Mouse (Mus musculus): ENCODE measurements at regions not wholly inside any gene's neighbourhood (a gene's known extent, or its start where the extent isn't known, plus 50 kb on each side); places are given as distances from the start of the nearest gene placed in this dataset.

DNA sequence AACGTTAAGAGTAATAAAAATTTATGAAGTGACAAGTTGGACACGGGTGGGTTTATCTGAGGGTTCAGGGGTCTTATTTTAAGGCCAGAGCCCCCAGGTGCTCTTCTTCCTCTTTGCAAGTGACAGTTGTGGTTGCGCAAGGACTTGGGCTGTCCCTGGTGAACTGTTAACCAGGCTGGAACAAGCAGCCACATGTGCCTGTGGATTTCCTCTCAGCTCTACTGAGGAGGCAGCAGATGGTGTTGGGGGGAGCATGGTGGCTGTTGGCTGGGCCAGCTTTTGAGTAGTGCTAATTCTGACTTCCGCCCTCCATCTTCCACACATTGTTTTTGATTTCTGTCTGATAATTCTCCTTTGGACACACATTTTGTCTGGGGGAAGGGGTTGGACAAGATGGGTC is 227.9 kb upstream of the Tbc1d5 start:
- no peak for DNase-seq (ENCODE audit: extremely low spot score, low spot score)

DNA sequence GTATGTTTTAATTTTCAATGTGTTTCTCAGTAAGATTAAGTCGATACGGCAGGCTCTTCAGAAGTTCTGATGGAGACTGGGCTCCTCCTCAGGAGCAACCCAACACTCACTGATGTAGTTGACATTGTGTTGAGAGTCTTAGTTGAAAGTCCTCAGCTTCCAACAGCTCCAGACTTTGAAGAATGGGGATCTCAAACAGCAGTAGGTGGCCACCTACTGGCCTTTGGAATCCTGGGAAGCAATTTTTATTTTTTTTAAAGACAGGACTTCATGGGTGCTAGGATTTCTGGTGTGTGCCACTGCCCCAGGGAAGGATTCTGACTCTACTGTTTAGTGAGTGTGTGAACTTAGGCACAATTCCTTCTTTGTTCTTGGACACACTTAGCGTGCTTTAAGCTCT is 225.9 kb upstream of the Tbc1d5 start:
- no peak for DNase-seq (ENCODE audit: extremely low spot score, low spot score)

DNA sequence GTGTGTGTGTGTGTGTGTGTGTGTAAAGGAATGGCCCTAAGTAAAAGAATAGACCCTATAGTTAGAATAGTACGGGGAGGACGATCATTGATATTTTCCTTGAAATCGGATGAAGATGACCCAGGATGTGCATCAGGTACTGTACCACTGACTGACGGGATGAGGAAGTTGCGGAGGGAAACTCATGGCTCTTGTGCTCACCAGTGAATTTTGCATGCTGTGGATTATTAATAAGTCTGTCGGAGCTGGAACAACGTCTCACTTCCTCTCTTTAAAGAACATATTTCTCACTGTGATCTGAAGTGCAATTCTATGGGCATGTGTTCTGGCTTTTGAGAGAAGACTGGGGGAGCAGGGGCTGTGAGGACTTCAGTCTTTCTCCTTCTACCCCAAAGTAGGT is 218.8 kb upstream of the Tbc1d5 start:
- DNase-seq (ENCODE audit: extremely low spot score, low spot score), result no peak

DNA sequence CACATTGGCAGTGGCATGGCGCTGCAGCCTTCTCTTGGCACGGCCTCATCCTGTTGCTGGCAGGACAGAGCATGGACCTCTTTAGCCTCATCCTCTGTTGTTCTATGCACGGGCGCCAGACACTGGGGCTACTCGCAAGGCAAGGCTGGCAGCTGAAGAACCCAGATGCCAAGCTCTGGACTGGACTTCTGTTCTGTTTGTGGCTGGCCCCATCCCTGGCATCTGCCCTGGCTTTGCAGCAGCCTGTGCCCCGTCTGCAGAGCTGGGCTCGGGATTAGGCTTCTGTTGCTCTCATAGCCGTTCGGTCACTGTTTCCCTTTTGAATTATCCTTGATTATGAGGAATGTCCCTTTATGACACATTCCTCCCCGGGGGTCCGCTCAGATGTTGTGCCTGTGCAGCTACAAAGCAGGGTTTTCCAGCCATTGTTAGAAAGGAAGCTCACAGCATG is 214.6 kb upstream of the Tbc1d5 start:
- no peak for DNase-seq (ENCODE audit: extremely low spot score, low spot score)

DNA sequence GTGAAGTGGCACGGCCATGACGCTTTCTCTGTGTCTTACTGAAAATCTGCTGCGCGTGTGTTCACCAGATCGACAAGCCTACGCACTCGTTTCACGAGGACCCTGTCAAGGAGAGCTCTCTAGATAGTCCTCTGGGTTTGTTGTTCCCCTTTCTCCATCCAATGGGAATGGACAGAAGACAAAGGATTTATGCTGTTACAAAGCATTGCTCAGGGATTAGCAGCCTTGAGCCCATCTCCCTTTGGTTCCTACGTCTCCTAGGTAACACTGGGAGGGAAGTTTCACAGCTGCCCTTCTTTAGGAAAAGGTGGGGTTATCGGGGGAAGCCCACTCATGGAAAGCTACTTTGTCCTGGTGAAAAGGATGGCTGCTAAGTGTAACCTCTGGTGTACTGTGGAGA is 212.7 kb upstream of the Tbc1d5 start:
- DNase-seq (ENCODE audit: extremely low spot score, low spot score), result no peak

DNA sequence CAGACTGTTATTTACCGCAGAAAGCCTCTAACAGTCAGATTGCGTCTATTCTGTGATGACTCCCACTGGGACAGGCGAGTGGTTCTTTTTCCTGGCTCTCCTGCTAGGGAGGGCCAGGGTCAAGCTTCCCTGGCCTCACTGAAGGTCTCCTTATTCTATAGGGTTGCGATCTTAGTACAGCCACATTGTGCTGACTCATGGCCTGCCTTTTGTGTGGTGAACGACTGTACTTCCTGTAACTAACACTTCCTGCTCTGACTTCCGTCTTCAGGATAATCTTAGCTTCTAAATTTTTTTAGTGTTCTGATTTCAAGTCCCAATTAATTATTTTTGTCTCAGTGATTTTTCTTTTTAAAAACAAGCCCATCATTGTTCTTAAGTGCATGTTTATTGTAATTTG is 203.4 kb upstream of the Tbc1d5 start:
- no peak for DNase-seq (ENCODE audit: extremely low spot score, low spot score)

DNA sequence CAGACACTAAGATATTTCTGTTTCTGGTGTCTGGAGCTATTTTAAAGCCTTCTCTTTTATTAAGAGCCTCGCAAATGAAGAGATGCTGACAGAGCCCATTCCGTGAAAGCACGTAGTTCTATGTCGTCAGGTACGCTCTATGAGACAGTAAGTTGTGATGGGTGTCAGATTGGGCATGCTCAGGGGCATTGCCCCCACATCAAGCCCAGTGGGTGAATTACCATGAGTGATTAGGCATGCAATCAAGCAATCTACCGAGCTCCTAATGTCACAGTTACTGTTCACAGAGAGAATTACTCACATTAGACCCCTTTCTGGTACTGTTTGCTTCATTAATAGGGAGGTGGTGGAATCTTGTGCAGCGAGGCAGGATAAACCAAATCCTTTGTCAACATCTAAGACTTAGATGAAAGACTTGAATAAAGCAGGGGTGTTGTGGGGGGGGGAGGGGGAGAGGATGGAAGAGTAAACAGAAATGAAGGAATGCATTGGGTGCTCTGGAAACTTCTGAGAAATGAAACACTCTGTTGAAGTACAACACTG is 192.9 kb upstream of the Tbc1d5 start:
- DNase-seq (ENCODE audit: extremely low spot score, low spot score), result no peak

DNA sequence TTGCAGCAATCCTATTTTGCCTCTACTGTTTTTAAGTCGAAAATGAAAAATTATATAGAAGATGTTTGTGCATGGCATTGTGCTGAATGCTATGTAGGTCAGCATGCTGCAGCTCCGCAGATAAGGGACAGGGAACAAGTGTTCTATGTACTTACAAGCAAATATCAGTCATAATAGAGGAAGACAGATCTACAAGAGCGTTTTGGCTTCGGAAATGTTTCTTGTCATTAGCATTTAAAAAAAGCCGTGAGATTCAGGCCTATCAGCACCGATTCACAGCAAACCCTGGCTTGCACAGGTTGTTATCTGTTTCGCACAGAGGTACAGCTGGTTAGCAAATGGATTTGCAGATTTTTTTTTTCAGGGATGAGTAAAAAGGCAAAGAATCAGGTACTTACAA is 191.8 kb upstream of the Tbc1d5 start:
- no peak for DNase-seq (ENCODE audit: extremely low spot score, low spot score)

DNA sequence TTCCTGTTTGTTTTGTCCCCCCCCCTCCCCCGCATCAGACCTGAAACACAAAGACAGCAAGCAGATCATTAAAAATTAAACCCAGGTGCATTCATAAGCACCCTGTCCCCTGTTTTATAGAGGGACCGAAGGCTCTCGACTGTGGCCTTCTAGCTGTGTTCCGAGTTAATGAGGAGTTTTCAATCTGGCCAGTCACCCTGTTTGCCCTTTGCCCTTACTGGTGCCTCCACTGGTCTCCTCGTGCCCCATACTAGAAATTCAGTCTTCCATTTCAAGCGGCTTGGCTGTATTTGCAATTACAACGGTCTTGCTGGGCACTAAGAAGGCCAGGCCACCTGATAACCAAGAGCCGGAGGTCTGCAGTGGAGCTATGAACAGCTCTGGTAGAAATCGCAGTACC is 190.9 kb upstream of the Tbc1d5 start:
- no peak for DNase-seq (ENCODE audit: extremely low spot score, low spot score)

DNA sequence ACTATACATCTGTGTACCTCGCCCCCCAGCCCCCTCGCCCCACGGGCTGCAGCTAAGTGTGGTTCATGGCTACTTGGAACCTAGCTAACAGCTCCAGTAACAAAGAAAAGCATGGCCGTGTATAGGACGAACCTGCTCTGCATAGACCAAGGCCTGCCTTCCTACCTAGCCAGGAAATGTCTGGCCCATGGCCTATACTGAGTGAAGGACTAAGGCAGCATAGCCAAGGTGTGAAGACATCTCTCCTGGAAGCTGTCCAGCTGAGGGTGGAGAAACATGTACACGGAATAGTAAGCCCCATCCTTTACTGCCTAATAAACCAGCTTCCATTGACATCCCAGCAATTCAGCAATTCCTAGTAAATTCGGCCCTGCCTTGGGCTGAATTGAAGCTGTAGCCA is 183.6 kb upstream of the Tbc1d5 start:
- no peak for DNase-seq (ENCODE audit: extremely low spot score, low spot score)

DNA sequence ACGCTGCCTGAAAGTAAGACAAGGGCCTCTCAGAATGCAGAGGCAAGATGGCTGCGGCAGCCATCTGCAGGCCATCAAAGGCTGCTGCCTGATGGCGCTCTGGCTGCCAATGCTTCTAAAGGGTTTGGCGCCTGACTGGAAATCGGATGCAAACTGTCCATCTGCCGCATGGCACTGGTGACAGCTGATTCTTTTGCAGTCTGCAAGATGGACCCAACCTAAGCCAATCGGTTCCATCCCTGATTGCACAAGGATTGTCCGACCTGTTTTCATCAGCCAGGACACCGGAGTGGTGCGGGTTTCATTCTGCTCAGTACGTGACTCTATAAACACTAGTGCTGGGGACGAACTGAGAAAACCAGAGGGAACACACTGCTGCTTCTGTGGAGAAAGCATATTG is 183.1 kb upstream of the Tbc1d5 start:
- DNase-seq (ENCODE audit: extremely low spot score, low spot score), result no peak

DNA sequence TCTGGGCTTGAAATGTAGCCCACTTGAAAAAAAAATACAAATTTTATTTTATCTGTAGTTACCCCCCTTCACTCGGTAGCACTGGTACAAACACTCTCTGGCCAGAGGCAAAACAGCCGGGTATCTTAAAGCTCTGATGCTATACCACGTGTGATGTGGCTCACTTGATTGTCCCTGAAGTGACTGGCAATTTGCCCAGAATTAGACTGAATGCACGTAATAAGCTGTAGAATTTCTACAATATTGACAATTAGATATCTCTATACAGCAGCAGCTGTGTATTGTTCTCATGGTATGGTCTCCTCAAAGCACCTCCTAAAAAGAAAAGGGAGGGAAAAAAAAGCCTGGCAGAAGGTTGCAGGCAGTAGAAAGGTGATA is 179.2 kb upstream of the Tbc1d5 start:
- DNase-seq (ENCODE audit: extremely low spot score, low spot score), result no peak

DNA sequence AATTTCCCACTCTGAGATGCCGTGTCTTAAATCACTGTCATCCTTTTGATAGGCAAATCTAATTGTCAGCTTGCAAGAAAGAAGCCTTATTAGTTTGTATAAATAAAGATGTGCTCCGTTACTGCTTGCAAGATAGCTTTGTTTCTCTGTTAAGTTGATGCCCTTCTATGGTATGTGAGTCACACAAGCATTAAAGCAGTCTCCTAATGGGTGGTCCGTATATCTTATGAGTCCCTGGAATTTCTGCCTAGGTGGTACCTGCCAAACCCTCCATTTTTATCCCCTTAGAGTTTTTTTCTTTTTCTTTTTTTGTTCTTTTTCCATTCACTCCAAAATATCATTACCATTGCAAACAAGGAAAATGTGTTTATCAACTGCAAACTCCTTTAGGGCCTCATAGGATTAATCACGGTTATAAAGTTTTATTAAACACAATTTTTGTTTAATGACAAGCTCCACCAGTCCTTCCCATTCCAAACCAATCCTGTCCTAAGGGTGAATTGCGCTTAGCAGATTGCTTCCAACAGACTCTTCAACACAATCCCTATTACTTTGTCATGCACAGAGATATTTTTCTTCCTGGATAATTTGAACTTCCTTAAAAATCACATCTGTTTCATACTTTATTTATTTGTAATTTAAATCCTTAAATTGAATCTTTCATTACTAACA is 178.7 kb upstream of the Tbc1d5 start:
- no peak for DNase-seq (ENCODE audit: extremely low spot score, low spot score)

DNA sequence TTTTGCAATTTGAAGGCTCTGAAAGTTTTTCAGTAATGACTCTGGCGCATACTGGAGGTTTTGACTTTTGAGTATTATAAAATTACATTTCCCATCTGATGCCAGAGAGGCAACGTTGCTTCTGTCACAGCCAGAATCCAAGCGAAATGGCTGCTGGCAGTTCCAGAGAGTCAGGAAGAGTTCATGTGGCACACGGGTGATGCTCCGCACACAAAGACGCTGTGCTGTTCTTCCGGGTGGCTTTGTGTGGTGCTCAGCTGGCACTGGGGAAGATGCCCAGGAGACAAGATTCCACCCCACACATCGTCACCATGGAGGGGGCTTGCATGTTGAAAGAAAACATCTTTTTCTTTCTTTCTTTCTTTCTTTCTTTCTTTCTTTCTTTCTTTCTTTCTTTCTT is 177.3 kb upstream of the Tbc1d5 start:
- DNase-seq (ENCODE audit: extremely low spot score, low spot score), result no peak

DNA sequence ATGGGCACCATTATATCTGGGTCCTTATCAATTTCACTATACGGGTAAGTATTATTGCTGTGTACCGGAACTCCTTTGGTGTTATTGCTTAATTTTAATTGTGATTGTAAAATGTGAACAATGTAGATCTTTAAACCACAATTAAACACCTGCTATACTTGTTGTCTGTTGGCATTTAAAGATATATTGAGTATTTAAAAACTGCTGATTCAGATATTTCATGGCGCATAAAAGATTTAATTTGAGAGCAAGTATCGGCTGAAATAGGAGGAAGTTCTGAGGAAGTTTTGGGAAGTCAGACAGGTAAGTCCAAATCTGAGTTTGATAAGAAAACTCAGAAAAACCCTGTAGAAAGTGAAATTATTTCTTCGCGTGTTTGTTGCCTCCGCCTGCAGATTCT is 142.7 kb upstream of the Tbc1d5 start:
- no peak for DNase-seq (ENCODE audit: extremely low spot score, low spot score)

DNA sequence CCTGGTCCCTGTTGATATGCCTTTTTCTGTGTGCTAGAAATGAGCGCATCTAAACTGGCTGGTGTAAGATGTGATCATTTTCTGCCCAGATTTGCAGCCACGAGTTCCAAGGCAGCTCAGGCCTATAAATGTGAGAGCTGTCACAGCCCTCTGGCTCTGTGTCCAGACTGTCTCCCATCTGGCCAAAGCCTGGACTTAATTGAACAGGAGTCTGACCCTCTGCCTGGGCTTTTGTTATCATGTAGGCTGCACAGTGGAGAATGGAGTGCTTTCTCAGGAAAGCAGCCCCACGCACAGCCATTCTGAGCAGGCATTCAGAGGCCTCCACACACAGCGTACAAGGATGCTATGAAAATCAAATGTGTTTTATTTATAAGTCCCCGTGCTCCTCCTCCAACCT is 141.9 kb upstream of the Tbc1d5 start:
- peak; percentile 14 for DNase-seq (ENCODE audit: extremely low spot score, low spot score)

DNA sequence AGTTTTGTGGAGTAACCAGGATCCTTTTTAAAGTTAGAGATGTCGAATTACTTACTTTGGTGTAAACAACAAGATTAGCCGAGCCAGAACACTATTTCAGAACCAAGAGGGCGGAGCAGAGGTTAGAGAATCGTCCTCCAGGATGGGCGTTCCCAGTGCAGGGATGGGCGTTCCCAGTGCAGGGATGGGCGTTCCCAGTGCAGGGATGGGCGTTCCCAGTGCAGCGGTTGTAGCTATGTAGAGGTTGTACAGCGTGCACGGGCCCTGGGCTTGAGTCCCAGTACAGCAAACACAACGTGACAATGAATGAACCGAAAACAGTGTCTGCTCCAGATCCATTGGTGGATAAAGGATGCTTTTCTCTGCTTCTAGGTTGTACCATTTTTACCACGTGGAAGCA is 125.8 kb upstream of the Tbc1d5 start:
- DNase-seq (ENCODE audit: extremely low spot score, low spot score), result no peak

DNA sequence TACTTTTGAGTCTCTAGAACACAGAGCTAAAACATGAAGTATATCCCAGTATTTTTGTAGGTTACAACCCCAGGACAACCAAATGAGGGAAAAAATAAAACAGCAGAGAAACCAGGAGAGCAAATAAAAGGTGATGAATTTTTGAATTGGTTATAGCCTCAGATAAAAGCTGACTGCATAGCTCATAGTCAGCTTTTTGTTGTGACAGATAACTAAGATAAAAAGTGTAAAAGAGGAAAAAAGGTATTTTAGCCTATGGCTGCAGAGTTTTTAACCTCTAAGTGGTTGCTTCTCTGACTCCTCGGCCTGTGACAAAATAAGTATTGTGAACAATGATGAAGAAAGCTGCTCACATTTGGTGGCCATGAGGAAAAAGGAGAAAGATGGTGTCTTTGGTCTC is 111.6 kb upstream of the Tbc1d5 start:
- DNase-seq (ENCODE audit: extremely low spot score, low spot score), result no peak

DNA sequence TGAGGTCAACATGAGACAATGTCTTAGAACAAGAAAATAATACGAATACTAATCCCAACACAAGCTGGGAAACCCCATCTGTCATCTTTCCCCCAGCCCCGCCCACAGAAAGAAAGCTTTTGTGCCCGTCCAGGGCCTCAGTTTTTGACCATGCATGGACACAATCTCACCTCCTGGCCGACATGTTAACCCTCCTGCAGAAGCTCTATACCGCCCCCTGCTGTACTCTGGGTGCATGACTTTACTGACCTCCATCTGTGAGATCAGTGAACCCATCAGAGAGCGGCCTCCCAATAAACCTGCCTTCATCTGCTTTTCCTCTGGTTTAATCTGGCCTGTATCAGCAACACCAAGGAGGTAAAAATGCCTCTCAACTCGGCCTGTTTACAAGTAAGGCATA is 109.6 kb upstream of the Tbc1d5 start:
- peak; percentile 27 for DNase-seq (ENCODE audit: extremely low spot score, low spot score)

DNA sequence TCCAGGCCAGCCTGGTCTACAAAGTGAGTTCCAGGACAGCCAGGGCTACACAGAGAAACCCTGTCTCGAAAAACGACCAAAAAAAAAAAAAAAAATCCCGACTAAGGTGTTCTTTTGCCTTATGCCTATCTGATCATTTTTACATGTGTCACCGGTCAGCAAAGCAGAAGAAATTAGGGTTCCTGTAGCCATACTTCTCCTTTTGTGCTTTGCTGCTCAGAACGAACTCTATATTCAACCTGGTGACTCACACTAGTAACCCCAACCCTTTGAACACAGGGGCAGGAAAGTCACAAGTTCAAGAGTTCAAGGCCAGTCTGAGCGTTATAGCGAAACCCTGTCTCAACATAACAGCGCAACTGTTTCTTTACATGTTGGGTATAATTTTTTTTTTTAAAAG is 108.7 kb upstream of the Tbc1d5 start:
- no peak for DNase-seq (ENCODE audit: extremely low spot score, low spot score)

DNA sequence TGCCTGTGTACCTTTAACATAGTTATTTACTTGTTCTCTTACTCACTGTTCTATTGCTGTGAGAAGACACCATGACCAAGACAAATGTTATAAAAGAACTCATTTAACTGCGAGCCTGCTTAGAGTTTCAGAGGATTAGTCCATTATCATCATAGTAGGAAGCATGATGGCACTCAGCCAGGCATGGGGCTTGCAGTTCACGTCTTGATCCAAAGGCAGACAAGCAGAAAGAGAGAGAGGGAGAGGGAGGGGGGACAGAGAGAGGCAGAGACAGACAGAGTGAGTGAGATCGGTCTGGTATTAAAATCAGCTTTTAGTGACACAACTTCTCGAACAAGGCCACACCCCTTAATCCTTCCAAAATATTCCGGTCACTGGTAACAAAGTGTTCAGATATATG is 106.2 kb upstream of the Tbc1d5 start:
- DNase-seq (ENCODE audit: extremely low spot score, low spot score), result no peak

DNA sequence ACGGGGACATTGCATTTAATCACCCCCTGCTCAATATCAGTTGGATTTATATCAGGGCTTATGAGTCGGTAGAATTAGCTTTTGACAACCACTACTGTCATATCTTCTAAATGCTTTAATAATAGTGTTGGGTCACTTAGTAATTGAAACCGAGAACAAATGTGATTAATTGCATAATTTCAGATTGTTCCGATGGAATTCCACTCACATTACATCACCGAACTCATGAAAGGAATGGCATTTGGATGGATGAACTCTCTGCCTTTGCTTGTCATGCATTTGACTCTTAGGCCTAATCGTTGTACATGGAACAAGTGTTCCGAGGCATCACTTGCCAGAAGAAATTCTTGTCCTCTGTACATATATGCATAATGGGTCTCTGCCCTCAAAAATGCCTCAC is 99.6 kb upstream of the Tbc1d5 start:
- DNase-seq (ENCODE audit: extremely low spot score, low spot score), result no peak

DNA sequence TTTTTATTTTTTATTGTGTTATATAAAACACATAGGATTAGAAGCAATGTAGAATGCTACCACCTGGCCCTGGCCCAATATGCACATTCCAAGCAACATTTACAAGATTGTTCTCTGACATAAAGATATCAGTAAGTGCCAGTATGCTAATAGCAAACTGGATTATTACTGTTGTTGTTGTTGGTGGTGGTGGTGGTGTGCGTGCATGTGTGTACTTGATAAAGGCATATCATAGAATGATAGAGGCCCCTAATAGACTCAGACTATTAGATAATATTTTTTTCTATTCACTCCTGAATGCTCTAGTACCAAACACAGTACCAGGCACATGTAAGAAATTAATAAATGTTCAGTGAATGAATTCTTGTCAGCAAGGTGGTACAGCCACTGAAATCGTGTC is 98.9 kb upstream of the Tbc1d5 start:
- DNase-seq (ENCODE audit: extremely low spot score, low spot score), result no peak

DNA sequence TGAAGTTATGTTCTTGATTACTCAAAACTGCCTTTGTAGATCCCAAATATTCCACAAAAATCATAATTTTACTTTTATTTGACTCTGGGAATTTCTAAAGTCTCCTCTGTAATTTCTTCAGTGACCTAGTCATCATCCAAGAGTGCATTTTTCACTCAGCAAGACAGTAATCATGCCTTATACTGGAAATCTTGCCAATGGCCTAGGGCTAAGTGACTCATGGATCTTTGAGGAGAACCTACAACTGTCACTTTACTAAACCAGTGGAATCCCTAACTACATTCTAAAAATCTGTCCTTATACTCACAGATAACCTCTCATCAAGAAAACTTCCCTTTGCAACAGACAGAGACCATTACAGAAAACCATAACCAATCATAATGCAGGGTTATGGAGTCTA is 98.0 kb upstream of the Tbc1d5 start:
- no peak for DNase-seq (ENCODE audit: extremely low spot score, low spot score)

All from neural tube, embryonic 10.5 days (tissue).